8 mouse cellular contexts compared by ENCODE assay signal in genomic region chr12:8500597-8501570, GRCm38 (mm10). TPM values are rescaled to one million over a fixed set of nuclear protein-coding genes. Genes with fewer than 3 reads are reported as not detected.
DNase-seq lines count a peak whose midpoint lies in the region; ATAC-seq and TF ChIP-seq lines count a peak whose summit lies in the region.

No protein-coding gene starts in this region.

- TF ChIP-seq CTCF in stomach, postnatal 0 days (IDR thresholded peaks at IDR 0.05; ENCODE audit: low read depth): no peak

- no peaks in the 10 kb centered on the region for H3K36me3 ChIP-seq in lung, embryonic 15.5 days
- H3K36me3 ChIP-seq in embryonic facial prominence, embryonic 10.5 days (replicated peaks): no peaks in the 10 kb centered on the region
- no peaks in the 10 kb centered on the region for H3K36me3 ChIP-seq in liver, embryonic 12.5 days
- H3K36me3 ChIP-seq in stomach, postnatal 0 days (ENCODE audit: control insufficient read depth, insufficient read depth, low read length): no peaks in the 10 kb centered on the region

- peaks cover 40% of the 10 kb centered on the region for H3K4me1 ChIP-seq in lung, embryonic 15.5 days
- peaks cover 44% of the 10 kb centered on the region for H3K4me1 ChIP-seq in embryonic facial prominence, embryonic 10.5 days
- peaks cover 41% of the 10 kb centered on the region for H3K4me1 ChIP-seq in liver, embryonic 12.5 days
- peaks cover 4% of the 10 kb centered on the region; the same call in 1 of the 2 replicates for H3K4me1 ChIP-seq in stomach, postnatal 0 days (replicated peaks; ENCODE audit: control insufficient read depth, insufficient read depth)

- DNase-seq in lung, adult 18-20 months: no peak
- DNase-seq in embryonic facial prominence, embryonic 10.5 days (ENCODE audit: low spot score): peak; percentile 40
- DNase-seq in heart, postnatal 4 days: peak; percentile 24
- no peak for DNase-seq in stomach, postnatal 0 days (ENCODE audit: low spot score)
- no peak for DNase-seq in spleen, adult 12 weeks (ENCODE audit: low spot score)

- H3K9me3 ChIP-seq in lung, embryonic 15.5 days: no peaks in the 10 kb centered on the region
- no peaks in the 10 kb centered on the region for H3K9me3 ChIP-seq in embryonic facial prominence, embryonic 10.5 days
- no peaks in the 10 kb centered on the region for H3K9me3 ChIP-seq in liver, embryonic 12.5 days (replicated peaks)
- H3K9me3 ChIP-seq in stomach, postnatal 0 days (ENCODE audit: control insufficient read depth, low read length): no peaks in the 10 kb centered on the region

- peak overlapping the region; percentile 67 for H3K9ac ChIP-seq in lung, embryonic 15.5 days
- H3K9ac ChIP-seq in liver, embryonic 12.5 days: peak overlapping the region; percentile 68
- peak overlapping the region; percentile 73 for H3K9ac ChIP-seq in stomach, postnatal 0 days (ENCODE audit: low read length)

- H3K4me2 ChIP-seq in lung, embryonic 15.5 days: peak overlapping the region; percentile 83
- H3K4me2 ChIP-seq in liver, embryonic 12.5 days: peak overlapping the region; percentile 98
- peak overlapping the region; percentile 75 for H3K4me2 ChIP-seq in stomach, postnatal 0 days (replicated peaks; ENCODE audit: low read depth)

- no peaks in the 10 kb centered on the region for H3K27me3 ChIP-seq in lung, embryonic 15.5 days
- H3K27me3 ChIP-seq in embryonic facial prominence, embryonic 10.5 days (replicated peaks; ENCODE audit: low read depth, poor library complexity, severe bottlenecking): no peaks in the 10 kb centered on the region
- peaks cover 18% of the 10 kb centered on the region for H3K27me3 ChIP-seq in liver, embryonic 12.5 days (replicated peaks)
- no peaks in the 10 kb centered on the region for H3K27me3 ChIP-seq in stomach, postnatal 0 days (ENCODE audit: control insufficient read depth, insufficient read depth, low read length)

- peak overlapping the region; percentile 91 for H3K27ac ChIP-seq in lung, embryonic 15.5 days
- peak overlapping the region; percentile 98 for H3K27ac ChIP-seq in embryonic facial prominence, embryonic 10.5 days (replicated peaks)
- H3K27ac ChIP-seq in liver, embryonic 12.5 days: peak overlapping the region; percentile 79
- H3K27ac ChIP-seq in stomach, postnatal 0 days (replicated peaks): peak overlapping the region; percentile 93

- peak overlapping the region; percentile 92 for H3K4me3 ChIP-seq in lung, embryonic 15.5 days
- peak overlapping the region; percentile 75 for H3K4me3 ChIP-seq in embryonic facial prominence, embryonic 10.5 days
- peak overlapping the region; percentile 75 for H3K4me3 ChIP-seq in liver, embryonic 12.5 days
- H3K4me3 ChIP-seq in stomach, postnatal 0 days (ENCODE audit: low read depth, low read length): peak overlapping the region; percentile 92

- whole genome bisulfite sequencing in lung, embryonic 15.5 days: 52% methylated on average over 17 of the region's 17 CpGs
- WGBS in embryonic facial prominence, embryonic 10.5 days: 51% methylated on average over 17 of the region's 17 CpGs
- 45% methylated on average over 17 of the region's 17 CpGs for WGBS in liver, embryonic 12.5 days (ENCODE audit: insufficient replicate concordance)
- WGBS in stomach, postnatal 0 days: 52% methylated on average over 17 of the region's 17 CpGs

- TF ChIP-seq EP300 in stomach, postnatal 0 days (optimal IDR thresholded peaks at IDR 0.05): no peak

- ATAC-seq in lung, embryonic 15.5 days (ENCODE audit: borderline replicate concordance, extremely low read depth, low FRiP score, low TSS enrichment): no peak
- no peak for ATAC-seq in liver, embryonic 12.5 days
- ATAC-seq in stomach, postnatal 0 days (ENCODE audit: low FRiP score, low TSS enrichment): no peak
- no peak for ATAC-seq in megakaryocyte progenitor cell, adult 5-6 weeks (replicated peaks; ENCODE audit: poor library complexity)

RNA-seq across cellular contexts. Expression of gene Rhob, which starts 1.1 kb away (rescaled TPM):
- 49.4 and 52.1 TPM in 2 replicates for polyA plus RNA-seq in lung, embryonic 15.5 days (2015; fragmentation: Nextera tagmentation; extraction: Ambion mirVana)
- 24.8 and 26.4 TPM in 2 replicates for polyA plus RNA-seq in embryonic facial prominence, embryonic 10.5 days (2016; fragmentation: Nextera tagmentation; extraction: Ambion mirVana)
- total RNA-seq in heart, postnatal 4 days (2021): 100 to 1,000 TPM; 124 to 128 TPM
- polyA plus RNA-seq in liver, embryonic 12.5 days (2016; fragmentation: Nextera tagmentation; extraction: Ambion mirVana): 12.3 and 12.4 TPM in 2 replicates
- 32.9 and 39.5 TPM in 2 replicates for polyA plus RNA-seq in stomach, postnatal 0 days (2015; fragmentation: Nextera tagmentation; extraction: Ambion mirVana)
- total RNA-seq in megakaryocyte progenitor cell, adult 5-6 weeks (2015): 112 and 160 TPM in 2 replicates
- total RNA-seq in megakaryocyte progenitor cell, adult 5-6 weeks (2017): 50.4 and 64.6 TPM in 2 replicates

Comparison
In these comparisons a context has a peak if more than half of its experiments do, and no peak if none do; other contexts are left out.
1. DNase-seq: peak in embryonic facial prominence, embryonic 10.5 days (single experiment) and heart, postnatal 4 days (single experiment); none in lung, adult 18-20 months (0 of 2), stomach, postnatal 0 days (single experiment) and spleen, adult 12 weeks (single experiment).
2. Peak in every context shown above with its lines, with median percentiles within 50 percentile points of each other: H3K27ac ChIP-seq, H3K4me2 ChIP-seq, H3K4me3 ChIP-seq and H3K9ac ChIP-seq.